9 mouse cellular contexts compared by ENCODE assay signal in the genomic region with DNA sequence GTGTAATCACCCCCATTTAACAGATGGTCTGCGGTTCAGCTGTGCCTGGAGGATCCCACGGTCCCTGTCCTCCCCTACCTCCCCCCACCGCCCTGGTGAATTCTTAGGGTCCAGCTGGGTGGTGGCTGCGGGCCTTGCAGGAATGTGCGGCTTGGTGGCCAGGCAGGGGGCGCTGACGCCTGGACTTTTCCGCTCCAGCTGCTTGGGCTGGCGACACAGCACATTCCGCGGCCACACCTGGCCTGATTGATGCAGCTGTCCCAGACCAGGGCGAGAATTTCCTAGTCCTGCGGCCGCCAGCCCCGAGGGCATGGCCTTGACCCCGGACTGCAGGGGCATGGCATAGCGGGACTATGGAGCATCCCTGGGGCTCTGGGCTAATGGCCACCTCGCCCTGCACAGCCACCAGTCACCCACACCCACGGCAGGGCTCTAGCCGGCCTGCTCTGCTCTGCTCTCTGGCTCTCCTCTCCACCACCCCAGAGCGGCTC. TPM values are rescaled to one million over a fixed set of nuclear protein-coding genes. Genes with fewer than 3 reads are reported as not detected.
DNase-seq lines count a peak whose midpoint lies in the region; ATAC-seq and TF ChIP-seq lines count a peak whose summit lies in the region.
"Had no signal": no experiment of that assay in that cellular context is flagged by ENCODE, and none has a peak within 500 bp of the region (broad histone marks: within the 10 kb centered on the region; RNA-seq: fewer than 3 reads in every experiment).

No protein-coding gene starts in this region.

- H3K9ac ChIP-seq in heart, adult 2 months (ENCODE audit: low read depth, low read length), result no peak overlapping the region
- H3K9ac ChIP-seq in forebrain, embryonic 12.5 days, result peak overlapping the region; percentile 42; the same call in 1 of the 2 replicates
- H3K9ac ChIP-seq in kidney, embryonic 16.5 days (replicated peaks; ENCODE audit: low read length), result 0 out of 2 replicates have a peak overlapping the region, but pooled peaks have one; percentile 24

- 0 out of 2 replicates have a peak, but pooled peaks have one; percentile 46 for ATAC-seq in forebrain, embryonic 12.5 days (ENCODE audit: low FRiP score)
- ATAC-seq in kidney, embryonic 16.5 days (ENCODE audit: low FRiP score, low TSS enrichment), result peak; percentile 80
- ATAC-seq in megakaryocyte progenitor cell, adult 5-6 weeks (replicated peaks; ENCODE audit: poor library complexity), result peak; percentile 23; the same call in 1 of the 2 replicates

- no peak overlapping the region for H3K4me3 ChIP-seq in heart, adult 2 months
- H3K4me3 ChIP-seq in forebrain, embryonic 12.5 days (replicated peaks), result peak overlapping the region; percentile 23
- peak overlapping the region; percentile 34 for H3K4me3 ChIP-seq in kidney, embryonic 16.5 days (ENCODE audit: low read length)

- TF ChIP-seq CTCF in heart, adult 2 months (IDR thresholded peaks at IDR 0.05), result 0 out of 2 replicates have a peak, but pooled peaks have one; percentile 15

- no peaks in the 10 kb centered on the region for H3K9me3 ChIP-seq in forebrain, embryonic 12.5 days
- no peaks in the 10 kb centered on the region for H3K9me3 ChIP-seq in kidney, embryonic 16.5 days (ENCODE audit: low read length)

- no peak for DNase-seq in heart, adult 2 months
- no peak for DNase-seq in heart, adult 9 months (ENCODE audit: low spot score in 2 of 2)
- no peak for DNase-seq in thymus, postnatal 25 days
- no peak for DNase-seq in right cerebral cortex, postnatal 10 days (ENCODE audit: low spot score in 2 of 2)
- DNase-seq in spleen, postnatal 36 days (ENCODE audit: low spot score in 2 of 2), result no peak

- no peaks in the 10 kb centered on the region for H3K79me2 ChIP-seq in heart, adult 2 months (replicated peaks; ENCODE audit: control insufficient read depth, insufficient read depth, low read length)

- H3K4me2 ChIP-seq in forebrain, embryonic 12.5 days, result peak overlapping the region; percentile 51
- H3K4me2 ChIP-seq in kidney, embryonic 16.5 days (replicated peaks; ENCODE audit: low read depth, low read length), result peak overlapping the region; percentile 53

- H3K27ac ChIP-seq in heart, adult 2 months, result no peak overlapping the region
- H3K27ac ChIP-seq in forebrain, embryonic 12.5 days, result no peak overlapping the region
- H3K27ac ChIP-seq in kidney, embryonic 16.5 days (ENCODE audit: low read length), result no peak overlapping the region

- no peaks in the 10 kb centered on the region for H3K36me3 ChIP-seq in heart, adult 2 months (ENCODE audit: control insufficient read depth, insufficient read depth, low read length)
- no peaks in the 10 kb centered on the region for H3K36me3 ChIP-seq in forebrain, embryonic 12.5 days (replicated peaks)
- no peaks in the 10 kb centered on the region for H3K36me3 ChIP-seq in kidney, embryonic 16.5 days (ENCODE audit: insufficient read depth, low read length)

- TF ChIP-seq POLR2A in heart, adult 2 months (IDR thresholded peaks at IDR 0.05; ENCODE audit: insufficient read depth, low read depth, low read length), result no peak

- 4% methylated on average over 21 of the region's 21 CpGs for WGBS in heart, adult 2 months
- 3% methylated on average over 21 of the region's 21 CpGs for WGBS in forebrain, embryonic 12.5 days
- WGBS in kidney, embryonic 16.5 days, result 1% methylated on average over 21 of the region's 21 CpGs

- no peak for TF ChIP-seq EP300 in heart, adult 2 months (IDR thresholded peaks at IDR 0.05; ENCODE audit: insufficient read depth, low read depth, low read length)

- H3K27me3 ChIP-seq in heart, adult 2 months (ENCODE audit: control insufficient read depth, insufficient read depth, low read length), result peaks cover 9% of the 10 kb centered on the region; the same call in 1 of the 2 replicates
- peaks cover 28% of the 10 kb centered on the region for H3K27me3 ChIP-seq in forebrain, embryonic 12.5 days
- H3K27me3 ChIP-seq in kidney, embryonic 16.5 days (ENCODE audit: insufficient read depth, low read length), result peaks cover 25% of the 10 kb centered on the region

- H3K4me1 ChIP-seq in heart, adult 2 months (ENCODE audit: control insufficient read depth, insufficient read depth, low read length), result no peaks in the 10 kb centered on the region
- peaks cover 7% of the 10 kb centered on the region for H3K4me1 ChIP-seq in forebrain, embryonic 12.5 days
- H3K4me1 ChIP-seq in kidney, embryonic 16.5 days (ENCODE audit: insufficient read depth, low read length), result peaks cover 10% of the 10 kb centered on the region

- intact Hi-C loops in heart, adult 2 months (cut with DNase I), result no loop called here

RNA-seq across cellular contexts. Expression of gene Fitm2, which starts 9.2 kb away (rescaled TPM):
- total RNA-seq in heart, adult 2 months (2021), result 100 to 1,000 TPM; 196 to 223 TPM
- polyA plus RNA-seq in heart, adult 2 months (2012; rRNA removed), result 93.8 and 139 TPM in 2 replicates
- 11.5 and 11.7 TPM in 2 replicates for polyA plus RNA-seq in forebrain, embryonic 12.5 days (2016; fragmentation: Nextera tagmentation; extraction: Ambion mirVana)
- polyA plus RNA-seq in kidney, embryonic 16.5 days (2015; fragmentation: Nextera tagmentation; extraction: Ambion mirVana), result 11.3 and 11.7 TPM in 2 replicates
- 1.5 and 3.2 TPM in 2 replicates for total RNA-seq in megakaryocyte progenitor cell, adult 5-6 weeks (2015)
- 5.8 and 6.4 TPM in 2 replicates for total RNA-seq in megakaryocyte progenitor cell, adult 5-6 weeks (2017)

RNA-seq across cellular contexts. Expression of gene R3hdml, which starts 10.5 kb away (rescaled TPM):
- not detected for total RNA-seq in heart, adult 2 months (2021)
- not detected in 2 replicates for polyA plus RNA-seq in heart, adult 2 months (2012; rRNA removed)
- not detected in 2 replicates for polyA plus RNA-seq in forebrain, embryonic 12.5 days (2016; fragmentation: Nextera tagmentation; extraction: Ambion mirVana)
- 43.8 and 46.4 TPM in 2 replicates for polyA plus RNA-seq in kidney, embryonic 16.5 days (2015; fragmentation: Nextera tagmentation; extraction: Ambion mirVana)
- not detected in 2 replicates for total RNA-seq in megakaryocyte progenitor cell, adult 5-6 weeks (2015)
- total RNA-seq in megakaryocyte progenitor cell, adult 5-6 weeks (2017), result not detected in 2 replicates
- total RNA-seq: gastrocnemius, postnatal 4 days had no signal

RNA-seq across cellular contexts. Expression of gene Hnf4a, which starts 25.0 kb away (rescaled TPM):
- total RNA-seq in heart, adult 2 months (2021), result not detected
- 0.03 TPM in 1 of 2 replicates, not detected in the other for polyA plus RNA-seq in heart, adult 2 months (2012; rRNA removed)
- polyA plus RNA-seq in forebrain, embryonic 12.5 days (2016; fragmentation: Nextera tagmentation; extraction: Ambion mirVana), result not detected in 2 replicates
- 25.0 and 25.8 TPM in 2 replicates for polyA plus RNA-seq in kidney, embryonic 16.5 days (2015; fragmentation: Nextera tagmentation; extraction: Ambion mirVana)
- 0.07 and 1.1 TPM in 2 replicates for total RNA-seq in megakaryocyte progenitor cell, adult 5-6 weeks (2015)
- total RNA-seq in megakaryocyte progenitor cell, adult 5-6 weeks (2017), result 0.75 and 2.6 TPM in 2 replicates

RNA-seq across cellular contexts. Expression of gene Gdap1l1, which starts 43.3 kb away (rescaled TPM):
- total RNA-seq in heart, adult 2 months (2021), result not detected
- 0.23 and 0.25 TPM in 2 replicates for polyA plus RNA-seq in heart, adult 2 months (2012; rRNA removed)
- 54.7 and 56.5 TPM in 2 replicates for polyA plus RNA-seq in forebrain, embryonic 12.5 days (2016; fragmentation: Nextera tagmentation; extraction: Ambion mirVana)
- 0.91 and 2.2 TPM in 2 replicates for polyA plus RNA-seq in kidney, embryonic 16.5 days (2015; fragmentation: Nextera tagmentation; extraction: Ambion mirVana)
- total RNA-seq in megakaryocyte progenitor cell, adult 5-6 weeks (2015), result not detected in 2 replicates
- not detected in 2 replicates for total RNA-seq in megakaryocyte progenitor cell, adult 5-6 weeks (2017)
- total RNA-seq: gastrocnemius, postnatal 4 days had no signal

RNA-seq across cellular contexts. Expression of gene Oser1, which starts 57.1 kb away (rescaled TPM):
- 10 to 100 TPM; 19.6 to 21.2 TPM for total RNA-seq in heart, adult 2 months (2021)
- 9.7 and 16.4 TPM in 2 replicates for polyA plus RNA-seq in heart, adult 2 months (2012; rRNA removed)
- 74.5 and 77.0 TPM in 2 replicates for polyA plus RNA-seq in forebrain, embryonic 12.5 days (2016; fragmentation: Nextera tagmentation; extraction: Ambion mirVana)
- polyA plus RNA-seq in kidney, embryonic 16.5 days (2015; fragmentation: Nextera tagmentation; extraction: Ambion mirVana), result 95.6 and 99.2 TPM in 2 replicates
- 87.4 and 102 TPM in 2 replicates for total RNA-seq in megakaryocyte progenitor cell, adult 5-6 weeks (2015)
- 89.6 and 93.2 TPM in 2 replicates for total RNA-seq in megakaryocyte progenitor cell, adult 5-6 weeks (2017)

Comparison
In these comparisons a context has a peak if more than half of its experiments do, and no peak if none do; other contexts are left out.
1. ATAC-seq: peak in every context shown above with its lines; median percentile 80 in kidney, embryonic 16.5 days; 46 in forebrain, embryonic 12.5 days; 23 in megakaryocyte progenitor cell, adult 5-6 weeks.
2. RNA of gene R3hdml, which starts 10.5 kb away (polyA plus RNA-seq): 43.8 to 46.4 TPM in kidney, embryonic 16.5 days; not detected in forebrain, embryonic 12.5 days and not detected in heart, adult 2 months; every median in the first group is over 10 times any median in the second.
3. RNA of gene Hnf4a, which starts 25.0 kb away (polyA plus RNA-seq): 25.0 to 25.8 TPM in kidney, embryonic 16.5 days; 0.03 TPM in heart, adult 2 months and not detected in forebrain, embryonic 12.5 days; every median in the first group is over 10 times any median in the second.